Mouse (Mus musculus) heart, postnatal 14 days (tissue): ENCODE data around the gene Wdr37. TPM values are rescaled to one million over a fixed set of nuclear protein-coding genes. Genes with fewer than 3 reads are reported as not detected.
A peak's percentile ranks its signal among the peaks of the same experiment; 100 is the strongest.
"Not testable (repeated sequence)": the region's sequence is repeated elsewhere in the genome, so short reads cannot be mapped to it uniquely, and the experiment has no call there.

Experiments
- DNase-seq, 2 experiments: peaks; one replicate each; pipeline ENCODE4 v3.0.0; 2021 to 2022
- intact Hi-C: fragments of 180-260 bp; cut with DNase I; formaldehyde crosslinking; loops from one replicate; pipeline ENCODE4 v1.15.1; 2025
- total RNA-seq, 2 experiments: library from RNA; stranded (reverse); gene quantifications; 2 replicates each; pipeline ENCODE4 v1.2.3; 2021

Wdr37 gene
- total RNA-seq, 2 experiments from 2014 or later: 33.1 to 39.1 TPM

DNA sequence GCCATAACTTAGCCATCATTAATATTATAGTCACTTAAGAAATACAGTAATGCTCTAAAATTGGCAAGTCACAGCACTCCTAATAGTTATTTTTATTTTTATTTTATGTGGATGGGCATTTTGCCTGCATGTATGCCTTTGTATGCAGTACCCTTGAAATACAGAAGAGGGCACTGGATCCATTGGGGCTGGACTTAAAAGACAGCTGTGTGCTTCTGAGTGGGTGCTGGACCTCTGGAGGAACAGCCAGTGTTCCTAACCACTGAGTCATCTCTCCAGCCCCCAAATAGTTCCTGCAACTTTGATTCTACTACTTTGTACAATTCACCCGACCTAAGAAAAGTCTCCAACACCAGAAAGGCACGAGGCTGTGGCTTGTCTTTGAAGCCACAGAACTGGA, 24.0 kb downstream of the Wdr37 start:
- intact Hi-C loops: no loop called here
- peak in 1 of 2 experiments; percentile 39 for DNase-seq

DNA sequence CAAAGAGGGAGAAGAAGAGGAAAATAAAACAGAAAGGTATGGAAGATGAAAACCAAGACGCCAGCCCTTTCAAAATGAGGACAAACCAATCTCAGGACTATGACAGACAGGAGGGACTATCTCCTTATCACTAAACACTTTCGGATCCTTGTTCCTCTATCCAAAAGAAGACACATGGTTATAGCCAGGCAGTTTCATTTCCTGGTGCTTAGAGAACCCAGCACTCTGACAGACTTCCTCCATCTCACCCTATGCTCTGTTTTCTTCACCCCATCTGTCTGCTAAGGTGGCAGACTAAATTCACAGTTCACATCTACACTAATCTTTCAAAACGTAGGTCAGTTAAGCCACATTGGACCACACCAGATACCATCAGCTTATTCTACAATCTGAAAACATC, 29.4 kb downstream of the Wdr37 start:
- intact Hi-C loops: loop anchor here (5.0 kb wide), 1 partner anchor 40 kb away; no protein-coding TSS in a partner anchor

DNA sequence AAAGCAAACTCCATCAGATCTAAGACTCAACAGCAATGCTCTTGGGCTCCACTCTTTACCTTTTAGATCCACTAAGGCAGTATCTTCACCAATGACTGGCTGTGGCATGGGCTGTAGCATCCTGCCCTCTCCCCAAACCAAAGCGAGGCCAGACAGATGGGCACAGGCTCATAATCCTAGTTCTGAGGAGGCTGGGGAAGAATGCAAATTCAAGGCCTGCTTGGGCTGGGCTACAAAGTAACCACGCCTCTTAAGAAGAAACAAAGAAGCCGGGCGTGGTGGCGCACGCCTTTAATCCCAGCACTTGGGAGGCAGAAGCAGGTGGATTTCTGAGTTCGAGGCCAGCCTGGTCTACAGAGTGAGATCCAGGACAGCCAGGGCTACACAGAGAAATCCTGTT, 29.9 kb downstream of the Wdr37 start:
- intact Hi-C loops: loop anchor here (5.0 kb wide), 1 partner anchor 40 kb away; no protein-coding TSS in a partner anchor
- DNase-seq: not testable (repeated sequence)

More for the DNA sequence above, 29.4 kb downstream of the Wdr37 start:
- DNase-seq: no peak

GRCm38 (mm10) chr13:8840941-8841340, 30.8 kb downstream of the Wdr37 start:
- no peak for DNase-seq
- intact Hi-C loops: loop anchor here (5.0 kb wide), 1 partner anchor 41 kb away; no protein-coding TSS in a partner anchor

- intact Hi-C loops: loop anchor here (5.0 kb wide), 2 partner anchors 32 to 42 kb away; partner anchors contain the start of gene Wdr37
Observed at GRCm38 (mm10) chr13:8839937-8840336, 31.8 kb downstream of the Wdr37 start.

GRCm38 (mm10) chr13:8839111-8839510, 32.6 kb downstream of the Wdr37 start:
- intact Hi-C loops: loop anchor here (5.0 kb wide), 1 partner anchor 33 kb away; the partner anchor contains the start of gene Wdr37
- no peak for DNase-seq

More at GRCm38 (mm10) chr13:8839937-8840336, 31.8 kb downstream of the Wdr37 start:
- peak; percentile 28 to 31 for DNase-seq

DNA sequence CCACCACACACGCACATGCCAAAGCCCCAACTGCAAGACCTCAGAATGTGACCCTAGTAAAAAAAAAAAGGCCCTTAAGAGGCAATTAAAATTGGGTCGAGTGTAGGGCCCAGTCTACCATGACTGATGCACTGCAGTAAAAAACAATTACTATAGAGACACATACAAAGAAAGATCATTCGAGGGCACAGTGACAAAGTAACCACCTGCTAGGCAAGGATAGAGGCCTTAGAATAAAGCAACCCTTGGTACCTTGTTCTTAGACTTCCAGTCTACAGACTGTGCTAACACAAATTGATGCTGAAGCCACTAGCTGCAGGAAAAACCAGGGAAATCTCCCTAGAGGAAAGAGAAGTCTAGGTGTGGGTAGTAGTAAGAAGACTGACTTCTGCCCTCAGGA, 33.3 kb downstream of the Wdr37 start:
- intact Hi-C loops: loop anchor here (5.0 kb wide), 1 partner anchor 34 kb away; the partner anchor contains the start of gene Wdr37
- DNase-seq: no peak

DNA sequence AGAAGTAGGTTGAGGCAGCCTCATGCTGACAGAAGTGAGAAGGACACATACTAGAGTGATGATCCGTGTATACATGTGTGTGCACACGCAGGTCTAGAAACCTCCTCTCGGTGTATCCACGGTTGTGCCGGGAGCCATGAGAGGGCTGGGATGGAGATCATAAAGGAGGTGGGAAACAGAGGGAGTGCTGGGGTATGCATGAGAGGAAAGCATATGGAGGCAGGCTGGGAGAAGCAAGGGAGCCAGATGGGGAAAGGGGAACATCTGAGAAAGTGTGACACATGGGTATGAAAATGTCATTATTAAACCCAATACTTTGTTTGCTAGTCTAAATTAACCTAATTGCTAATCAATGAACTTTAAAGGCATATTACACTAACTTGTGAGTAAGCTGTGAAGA, 37.1 kb downstream of the Wdr37 start:
- intact Hi-C loops: no loop called here

GRCm38 (mm10) chr13:8831546-8832251, 40.0 kb downstream of the Wdr37 start:
- intact Hi-C loops: no loop called here
- no peak for DNase-seq

More for the DNA sequence above, 37.1 kb downstream of the Wdr37 start:
- DNase-seq: no peak

GRCm38 (mm10) chr13:8830696-8831095, 41.0 kb downstream of the Wdr37 start:
- no peak for DNase-seq
- intact Hi-C loops: no loop called here

- intact Hi-C loops: no loop called here
- no peak for DNase-seq
Observed at GRCm38 (mm10) chr13:8829784-8830183, 41.9 kb downstream of the Wdr37 start.

GRCm38 (mm10) chr13:8828946-8829345, 42.8 kb downstream of the Wdr37 start:
- intact Hi-C loops: no loop called here
- DNase-seq: no peak

- no peak for DNase-seq
- intact Hi-C loops: no loop called here
Observed at GRCm38 (mm10) chr13:8823546-8823945, 48.2 kb downstream of the Wdr37 start.

DNA sequence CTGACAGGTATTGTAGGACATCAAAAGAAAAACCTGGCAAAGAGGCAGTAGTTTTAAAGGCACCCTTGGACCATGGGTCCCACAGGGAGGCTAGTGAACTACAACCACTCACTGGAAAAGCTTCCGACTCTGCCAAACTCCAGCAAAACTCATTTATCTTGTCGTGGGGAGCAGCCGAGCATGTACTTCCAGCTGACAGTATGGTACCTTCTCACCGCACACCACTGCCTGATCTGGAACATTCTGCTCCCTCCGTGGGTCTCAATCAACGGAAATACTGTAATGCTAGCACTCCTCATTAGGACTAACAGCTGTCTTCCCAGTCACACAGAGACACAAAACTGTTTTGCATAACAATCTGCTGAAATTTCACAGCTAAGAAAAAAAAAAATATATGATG, 48.6 kb downstream of the Wdr37 start:
- DNase-seq: no peak
- intact Hi-C loops: no loop called here

DNA sequence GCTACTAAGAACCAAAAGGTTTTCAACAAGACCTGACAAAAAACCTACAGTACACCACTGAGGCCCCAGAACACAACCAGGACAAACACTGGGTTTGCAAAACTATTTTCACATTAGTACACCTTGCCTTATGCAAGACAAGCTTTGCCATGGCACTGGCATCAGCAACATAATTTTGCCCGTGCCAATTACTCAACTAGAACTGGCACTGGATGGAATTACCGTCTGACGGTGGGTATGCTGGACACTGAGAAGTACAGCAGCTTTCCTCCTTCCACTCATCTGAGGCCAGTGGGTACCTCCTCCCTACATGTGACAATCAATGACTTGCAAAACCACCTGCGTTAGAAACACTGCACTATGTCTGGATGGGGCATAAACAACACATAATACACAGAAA, 49.5 kb downstream of the Wdr37 start:
- intact Hi-C loops: no loop called here
- DNase-seq: no peak

DNA sequence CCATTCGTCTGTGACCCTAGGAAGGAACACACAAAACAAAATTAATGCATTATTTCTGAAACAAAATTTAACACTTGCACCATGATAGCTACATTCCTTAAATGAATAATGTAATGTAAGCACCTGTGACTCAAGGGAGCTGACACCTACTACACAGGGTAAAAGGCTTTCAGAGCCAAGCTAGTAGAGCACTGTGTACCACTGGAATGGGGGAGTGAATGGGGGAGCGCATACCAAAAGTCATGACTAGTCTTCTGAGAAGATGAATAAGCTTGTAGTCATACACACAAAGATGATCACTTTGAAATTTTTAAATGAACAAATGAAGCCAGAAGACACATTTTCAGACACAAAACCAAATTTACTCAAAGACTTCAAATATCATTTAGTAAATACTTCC, 65.8 kb downstream of the Wdr37 start:
- DNase-seq: no peak

DNA sequence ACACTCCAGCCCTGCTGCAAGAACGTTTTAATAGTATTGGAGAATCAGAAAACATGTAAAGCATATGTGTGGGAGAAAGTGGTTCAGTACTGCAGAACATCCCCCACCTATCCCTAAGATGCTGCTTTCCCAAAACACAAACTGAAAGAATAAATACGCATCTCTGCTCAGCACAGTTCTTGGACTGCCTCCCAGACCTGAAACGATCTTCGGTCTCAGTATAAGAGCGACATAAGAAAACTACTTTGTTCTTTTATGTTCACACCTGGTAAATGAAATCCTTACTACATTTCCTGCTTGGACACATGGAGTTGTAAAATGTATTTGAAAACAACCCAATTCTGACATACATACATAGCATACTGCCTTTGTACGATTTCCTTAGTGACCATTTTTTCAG, 71.1 kb downstream of the Wdr37 start:
- intact Hi-C loops: no loop called here
- no peak for DNase-seq

More for the DNA sequence above, 65.8 kb downstream of the Wdr37 start:
- intact Hi-C loops: no loop called here

GRCm38 (mm10) chr13:8793217-8793616, 78.5 kb downstream of the Wdr37 start:
- intact Hi-C loops: no loop called here
- no peak for DNase-seq

DNA sequence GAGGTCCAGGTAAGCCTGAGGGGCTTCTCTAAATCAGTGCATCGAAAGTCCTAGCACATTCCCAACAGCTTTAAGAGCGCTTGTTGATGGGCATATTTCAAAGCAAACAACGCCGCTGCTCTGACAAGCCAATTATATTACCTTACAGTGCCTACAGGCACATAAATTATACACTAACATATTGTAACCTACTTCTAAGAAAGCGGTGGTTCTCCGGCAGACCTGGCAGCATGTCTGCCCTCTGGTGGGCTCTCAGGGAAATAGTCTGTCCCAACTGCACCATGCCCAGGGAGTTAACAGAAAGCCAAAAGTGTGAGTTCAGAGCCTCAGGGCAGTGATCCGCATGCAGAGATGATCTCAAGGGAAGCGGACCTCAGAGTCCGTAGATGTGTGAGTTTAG, 86.5 kb downstream of the Wdr37 start:
- intact Hi-C loops: no loop called here
- DNase-seq: peak; percentile 27 to 40

DNA sequence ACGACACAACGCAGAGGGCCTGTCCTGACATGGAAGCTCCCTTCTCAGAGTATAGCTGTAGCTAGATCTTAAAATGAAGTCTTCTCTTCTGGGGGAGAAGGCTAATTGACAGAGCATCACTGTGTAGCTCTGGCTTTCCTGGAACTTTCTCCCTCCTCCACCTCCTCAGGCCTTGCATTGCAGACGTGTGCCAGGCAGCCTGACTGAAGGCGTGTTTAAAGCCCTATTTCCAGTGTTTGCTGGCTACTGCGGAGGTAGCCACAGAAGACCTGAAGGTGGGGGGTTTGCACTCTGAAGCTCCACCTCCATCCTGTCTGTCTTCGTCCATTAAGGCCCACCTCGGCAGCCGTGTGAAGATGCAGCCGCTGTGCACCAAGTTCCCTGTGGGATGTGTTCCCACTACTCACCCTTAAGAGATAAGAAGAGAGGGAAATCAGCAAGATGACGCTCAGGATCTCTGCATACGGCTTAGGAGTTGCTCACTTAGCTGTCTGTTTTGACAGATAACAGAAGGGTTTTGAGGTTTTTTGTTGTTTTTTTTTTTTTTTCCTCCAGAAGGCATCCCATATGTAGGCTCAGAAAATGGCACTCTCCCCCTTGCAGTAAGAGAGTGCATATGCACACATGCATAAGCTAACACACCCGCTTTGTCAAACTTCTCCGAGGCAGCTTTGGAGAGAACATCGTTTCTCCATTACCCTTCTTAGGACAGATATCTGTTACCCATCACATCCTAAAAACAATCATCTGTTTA, 87.2 kb downstream of the Wdr37 start:
- DNase-seq: no peak
- intact Hi-C loops: loop anchor here (5.0 kb wide), 1 partner anchor 1947 kb away; no protein-coding TSS in a partner anchor

GRCm38 (mm10) chr13:8783686-8784307, 87.9 kb downstream of the Wdr37 start:
- intact Hi-C loops: loop anchor here (5.0 kb wide), 1 partner anchor 1946 kb away; no protein-coding TSS in a partner anchor
- no peak for DNase-seq
